Mouse (Mus musculus) neural tube, embryonic 11.5 days (tissue): ENCODE data around the gene Socs4. TPM values are rescaled to one million over a fixed set of nuclear protein-coding genes. Genes with fewer than 3 reads are reported as not detected.

Experiments used
- ATAC-seq: fragments of 200-750 bp; cut with Nextera tagmentation; 2 replicates; pipeline ENCODE4 v1.8.0; 2017; ENCODE audit warnings: moderate number of reproducible peaks, mild to moderate bottlenecking, moderate TSS enrichment, moderate library complexity; ENCODE audit not compliant: insufficient read depth, low FRiP score, low TSS enrichment
- DNase-seq: peaks from one replicate; pipeline ENCODE4 v3.0.0-alpha.2; 2015; ENCODE audit warnings: low spot score
- H3K27ac ChIP-seq: fragments of 300-500 bp; sonication (generic); 2 replicates; pipeline ENCODE4 v1.5.1; 2014; ENCODE audit warnings: low read depth, mild to moderate bottlenecking, low read length
- H3K27me3 ChIP-seq: fragments of 300-500 bp; sonication (generic); 2 replicates; pipeline ENCODE4 v1.6.1; 2014; ENCODE audit warnings: mild to moderate bottlenecking, low read length, mixed read lengths; ENCODE audit not compliant: control insufficient read depth, insufficient read depth
- H3K36me3 ChIP-seq: fragments of 300-500 bp; sonication (generic); 2 replicates; pipeline ENCODE4 v1.6.1; 2014; ENCODE audit warnings: mild to moderate bottlenecking, low read length, moderate library complexity, mixed read lengths; ENCODE audit not compliant: control insufficient read depth, insufficient read depth
- H3K4me1 ChIP-seq: fragments of 300-500 bp; sonication (generic); 2 replicates; pipeline ENCODE4 v1.6.1; 2014; ENCODE audit warnings: low read length, mixed read lengths; ENCODE audit not compliant: control insufficient read depth, insufficient read depth
- H3K4me2 ChIP-seq: fragments of 300-500 bp; sonication (generic); 2 replicates; pipeline ENCODE4 v1.6.1; 2014; ENCODE audit warnings: low read depth, mild to moderate bottlenecking, moderate library complexity
- H3K4me3 ChIP-seq: fragments of 300-500 bp; sonication (generic); 2 replicates; pipeline ENCODE4 v1.5.1; 2014; ENCODE audit warnings: low read depth, low read length
- H3K9ac ChIP-seq: fragments of 300-500 bp; sonication (generic); 2 replicates; pipeline ENCODE4 v1.6.1; 2014; ENCODE audit warnings: mild to moderate bottlenecking, low read length
- H3K9me3 ChIP-seq: fragments of 300-500 bp; sonication (generic); 2 replicates; pipeline ENCODE4 v1.6.1; 2016; ENCODE audit warnings: low read length; ENCODE audit not compliant: control insufficient read depth
- WGBS: fragments of 180-500 bp; shearing (Covaris S2); extraction: QIAGEN DNeasy Blood & Tissue Kit; methylation state at CpG from one replicate; pipeline ENCODE4 v1.1.7; 2014; 5-methylcytosine and 5-hydroxymethylcytosine counted together
- polyA plus RNA-seq: library from polyadenylated mRNA; unstranded; fragments of >200 nt; fragmentation: Nextera tagmentation; extraction: Ambion mirVana; gene quantifications from 2 replicates; pipeline ENCODE4 v1.2.1, GENCODE M21; 2014

Gene Socs4
- polyA plus RNA-seq, 1 experiment from 2014 or later = 5.0 TPM

DNA sequence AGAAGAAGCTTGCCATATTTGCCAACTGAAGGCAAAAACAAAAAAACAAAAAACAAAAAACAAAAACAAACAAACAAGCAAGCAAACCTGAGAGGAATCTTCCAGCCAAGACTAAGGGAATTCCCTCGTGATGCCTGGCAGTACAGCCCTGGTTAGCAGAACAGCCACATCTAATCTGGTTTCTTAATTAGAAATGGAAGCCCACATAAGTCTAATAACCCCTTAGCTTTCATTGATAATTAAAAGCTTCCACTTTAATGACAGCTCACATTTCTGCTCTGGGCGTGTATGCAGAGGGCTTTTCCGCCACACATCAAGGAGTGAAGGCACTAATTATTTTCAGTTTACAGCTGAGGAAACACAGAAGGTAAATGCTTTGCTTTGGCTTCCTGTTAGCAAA, 58.6 kb downstream of the Socs4 start:
- no peak for DNase-seq
- Histone ChIP-seq H3K27ac (no peak overlapping the region), H3K4me1 (no peaks in the 10 kb centered on the region), H3K9me3 (no peaks in the 10 kb centered on the region), H3K36me3 (no peaks in the 10 kb centered on the region), H3K27me3 (no peaks in the 10 kb centered on the region), H3K4me3 (no peak overlapping the region), H3K9ac (no peak overlapping the region), H3K4me2 (no peak overlapping the region)
- ATAC-seq = no peak
- 87% methylated on average over 3 of the region's 3 CpGs for WGBS

DNA sequence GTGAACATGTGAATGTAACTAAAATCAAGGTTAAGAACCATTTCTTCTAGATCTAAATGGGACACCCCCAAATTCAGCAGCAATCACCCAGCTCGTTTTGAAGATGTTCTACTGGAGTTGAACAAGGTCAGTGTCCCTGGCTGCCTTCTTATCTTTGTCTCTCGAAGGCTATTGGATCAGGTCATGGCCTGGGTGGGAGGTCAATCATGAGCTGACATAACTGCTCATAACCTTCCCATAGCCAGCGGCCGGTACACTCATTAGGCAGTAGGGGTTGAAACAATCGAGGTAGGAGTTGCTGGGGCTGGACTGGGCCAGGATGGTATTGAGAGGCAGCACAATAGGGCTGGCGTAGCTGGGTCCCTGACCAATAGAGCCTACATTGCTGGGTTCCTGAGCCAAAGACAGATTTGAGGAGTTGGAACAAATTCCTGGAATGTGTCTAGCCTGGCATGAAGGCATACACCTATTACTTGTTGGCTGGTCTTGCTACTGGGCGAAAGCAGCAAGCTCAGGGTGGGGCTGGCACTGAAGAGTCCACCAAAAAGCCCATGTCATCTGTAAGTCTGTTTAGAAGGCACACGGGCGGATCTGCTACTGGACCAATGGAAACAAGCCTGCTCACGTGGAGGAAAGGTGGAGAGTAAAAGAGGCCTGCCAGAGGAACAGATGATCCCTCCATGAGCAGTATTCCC, 63.6 kb downstream of the Socs4 start:
- no peak overlapping the region for H3K4me2 ChIP-seq
- H3K27me3 ChIP-seq = no peaks in the 10 kb centered on the region
- H3K36me3 ChIP-seq = no peaks in the 10 kb centered on the region
- H3K4me1 ChIP-seq = no peaks in the 10 kb centered on the region
- no peak overlapping the region for H3K4me3 ChIP-seq
- WGBS = 83% methylated on average over 10 of the region's 10 CpGs
- DNase-seq = no peak
- H3K27ac ChIP-seq = no peak overlapping the region
- H3K9ac ChIP-seq = no peak overlapping the region
- no peaks in the 10 kb centered on the region for H3K9me3 ChIP-seq
- ATAC-seq = no peak

DNA sequence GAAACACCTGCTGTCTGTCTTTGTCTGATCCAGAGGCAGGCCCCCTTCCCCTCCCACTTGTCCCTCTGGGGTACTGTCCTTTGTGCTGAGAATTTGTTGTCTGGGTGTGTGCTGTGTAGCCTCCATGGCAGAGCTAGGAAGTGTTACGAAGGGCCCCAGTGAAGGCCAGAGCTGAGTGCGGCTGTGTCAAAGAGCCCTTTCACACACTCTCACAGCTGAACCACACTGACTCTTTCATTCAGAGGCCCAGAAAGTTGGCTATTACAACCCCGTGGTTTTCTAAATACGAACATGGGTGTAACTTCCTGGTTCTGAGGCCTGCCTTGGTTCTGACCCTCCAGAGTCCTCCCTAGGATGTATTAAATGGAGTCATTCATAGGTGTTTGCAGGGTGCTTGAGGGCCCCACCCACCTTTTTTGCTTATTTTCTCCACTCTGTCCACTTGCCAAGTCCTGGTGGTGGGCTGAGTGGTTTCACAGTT, 65.1 kb downstream of the Socs4 start:
- ATAC-seq (no peak), DNase-seq (no peak)
- Histone ChIP-seq H3K4me1 (no peaks in the 10 kb centered on the region), H3K4me2 (no peak overlapping the region), H3K9ac (no peak overlapping the region), H3K27ac (no peak overlapping the region), H3K36me3 (no peaks in the 10 kb centered on the region), H3K9me3 (no peaks in the 10 kb centered on the region), H3K4me3 (no peak overlapping the region), H3K27me3 (no peaks in the 10 kb centered on the region)
- 74% methylated on average over 4 of the region's 4 CpGs for WGBS

Other genes starting within 250 kb of the Socs4 start
- gene Gch1, start 87.5 kb upstream of the Socs4 start, polyA plus RNA-seq = 2.3 and 2.4 TPM in 2 replicates
- 37.6 and 40.1 TPM in 2 replicates for gene Wdhd1, start 74 bp upstream of the Socs4 start, polyA plus RNA-seq
- 99.5 and 101 TPM in 2 replicates for gene Mapk1ip1l, start 21.3 kb downstream of the Socs4 start, polyA plus RNA-seq
- gene Lgals3, start 90.8 kb downstream of the Socs4 start, polyA plus RNA-seq = 1.1 and 1.2 TPM in 2 replicates
- gene Dlgap5, start 141.5 kb downstream of the Socs4 start, polyA plus RNA-seq = 55.3 and 56.2 TPM in 2 replicates
- 22.9 and 25.8 TPM in 2 replicates for gene Fbxo34, start 173.5 kb downstream of the Socs4 start, polyA plus RNA-seq